Mouse (Mus musculus): Measurements from ENCODE around the gene Il27ra.

GRCm38 (mm10) chr8:84069169-84069568, 26.8 kb upstream of the Il27ra start:
- TF ChIP-seq CTCF (IDR thresholded peaks at IDR 0.05; ENCODE audit: control insufficient read depth, insufficient read depth, low read length) (no peak), POLR2A (IDR thresholded peaks at IDR 0.05; ENCODE audit: borderline replicate concordance, control insufficient read depth, low read depth, low read length) (no peak)

Data from bone marrow, adult 2 months (tissue).